Mouse (Mus musculus) heart, adult 2 months (tissue): ENCODE results near the gene Minos1.

Experiments used
- CTCF ChIP-seq: fragments of 200-600 bp; IDR thresholded peaks from 2 replicates; pipeline ENCODE4 v1.8.1; 2022; ENCODE audit warnings: antibody characterized with exemption, mild to moderate bottlenecking, moderate library complexity
- EP300 ChIP-seq: fragments of 200-500 bp; IDR thresholded peaks from 2 replicates; pipeline ENCODE4 v1.6.1; 2011; ENCODE audit warnings: low read depth, low read length, control low read depth; ENCODE audit not compliant: insufficient read depth

DNA sequence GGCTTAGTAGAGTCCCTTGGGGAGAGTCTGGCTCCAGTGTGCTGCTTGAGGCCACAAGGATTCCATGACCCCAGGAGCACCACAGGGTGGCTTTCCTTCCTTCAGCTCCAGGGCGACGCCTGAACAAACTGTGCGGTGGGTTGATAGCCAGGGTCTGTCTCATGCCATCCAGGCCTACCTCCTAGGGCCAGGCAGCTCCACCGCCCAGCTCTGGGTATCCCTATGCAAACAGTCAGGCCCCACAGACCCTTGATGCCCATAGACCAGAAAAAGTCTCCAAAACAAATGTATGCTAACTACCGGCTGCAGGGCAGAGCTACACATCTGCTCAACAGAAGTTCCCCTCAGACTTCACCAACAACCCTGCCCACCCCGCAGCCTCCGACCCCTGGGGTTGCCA is 39.8 kb downstream of the Minos1 start:
- no peak for TF ChIP-seq CTCF
- no peak for TF ChIP-seq EP300
